Mouse (Mus musculus): Measurements from ENCODE around the gene Gm28269.

- TF ChIP-seq CTCF (IDR thresholded peaks at IDR 0.05; ENCODE audit: low read depth, low read length) (no peak), POLR2A (IDR thresholded peaks at IDR 0.05; ENCODE audit: borderline replicate concordance, low read depth, low read length) (no peak)
These were observed 30.1 kb downstream of the Gm28269 start, which contains the start of gene Slc6a14 for GRCm38 (mm10) chrX:21714829-21715228.
